Mouse (Mus musculus): ENCODE results near the gene Pabpn1. TPM values are rescaled to one million over a fixed set of nuclear protein-coding genes. Genes with fewer than 3 reads are reported as not detected.

Gene Pabpn1
- polyA plus RNA-seq, 1 experiment, result 219 TPM

GRCm38 (mm10) chr14:54913343-54913742 lies 21.0 kb downstream of the Pabpn1 start:
- Histone ChIP-seq H3K27ac (ENCODE audit: control insufficient read depth, insufficient read depth, low read length) (no peak overlapping the region), H3K36me3 (ENCODE audit: control insufficient read depth, insufficient read depth, low read length) (no peaks in the 10 kb centered on the region), H3K4me1 (replicated peaks; ENCODE audit: control insufficient read depth, insufficient read depth, low read length) (peaks cover 5% of the 10 kb centered on the region; the same call in 1 of the 2 replicates), H3K27me3 (ENCODE audit: control insufficient read depth, insufficient read depth, low read length) (no peaks in the 10 kb centered on the region), H3K4me3 (ENCODE audit: control insufficient read depth, insufficient read depth, low read length) (no peak overlapping the region)
- no peak for DNase-seq
- TF ChIP-seq CTCF (IDR thresholded peaks at IDR 0.05; ENCODE audit: borderline replicate concordance, control insufficient read depth, extremely low read depth, insufficient read depth, low read length, poor library complexity) (no peak), POLR2A (IDR thresholded peaks at IDR 0.05; ENCODE audit: control insufficient read depth, extremely low read depth, insufficient read depth, low read length, poor library complexity) (no peak)
- 23% methylated on average over 10 of the region's 10 CpGs for WGBS

- Histone ChIP-seq H3K4me1 (replicated peaks; ENCODE audit: control insufficient read depth, insufficient read depth, low read length) (no peaks in the 10 kb centered on the region), H3K27me3 (ENCODE audit: control insufficient read depth, insufficient read depth, low read length) (no peaks in the 10 kb centered on the region), H3K36me3 (ENCODE audit: control insufficient read depth, insufficient read depth, low read length) (no peaks in the 10 kb centered on the region), H3K27ac (ENCODE audit: control insufficient read depth, insufficient read depth, low read length) (no peak overlapping the region), H3K4me3 (ENCODE audit: control insufficient read depth, insufficient read depth, low read length) (no peak overlapping the region)
- no peak for DNase-seq
- TF ChIP-seq POLR2A (IDR thresholded peaks at IDR 0.05; ENCODE audit: control insufficient read depth, extremely low read depth, insufficient read depth, low read length, poor library complexity), result no peak
- no peak for TF ChIP-seq CTCF (IDR thresholded peaks at IDR 0.05; ENCODE audit: borderline replicate concordance, control insufficient read depth, extremely low read depth, insufficient read depth, low read length, poor library complexity)
- WGBS, result 93% methylated on average over 16 of the region's 16 CpGs
These were observed 27.9 kb downstream of the Pabpn1 start for GRCm38 (mm10) chr14:54920076-54920685.

GRCm38 (mm10) chr14:54924641-54925348 lies 32.5 kb downstream of the Pabpn1 start:
- H3K27me3 ChIP-seq (ENCODE audit: control insufficient read depth, insufficient read depth, low read length), result peaks cover 10% of the 10 kb centered on the region
- DNase-seq, result no peak
- no peaks in the 10 kb centered on the region for H3K36me3 ChIP-seq (ENCODE audit: control insufficient read depth, insufficient read depth, low read length)
- no peak overlapping the region for H3K27ac ChIP-seq (ENCODE audit: control insufficient read depth, insufficient read depth, low read length)
- WGBS, result 89% methylated on average over 7 of the region's 7 CpGs
- no peak for TF ChIP-seq CTCF (IDR thresholded peaks at IDR 0.05; ENCODE audit: borderline replicate concordance, control insufficient read depth, extremely low read depth, insufficient read depth, low read length, poor library complexity)
- no peak for TF ChIP-seq POLR2A (IDR thresholded peaks at IDR 0.05; ENCODE audit: control insufficient read depth, extremely low read depth, insufficient read depth, low read length, poor library complexity)
- no peak overlapping the region for H3K4me3 ChIP-seq (ENCODE audit: control insufficient read depth, insufficient read depth, low read length)
- H3K4me1 ChIP-seq (replicated peaks; ENCODE audit: control insufficient read depth, insufficient read depth, low read length), result no peaks in the 10 kb centered on the region

GRCm38 (mm10) chr14:54925349-54926342 lies 33.3 kb downstream of the Pabpn1 start, which contains the start of gene Efs:
Efs (minus strand) TSS chr14:54926126.
- H3K27ac ChIP-seq (ENCODE audit: control insufficient read depth, insufficient read depth, low read length), result peak within 1 kb of the TSS; percentile 4; the same call in 1 of the 2 replicates
- peak within 1 kb of the TSS; percentile 11 for H3K4me3 ChIP-seq (ENCODE audit: control insufficient read depth, insufficient read depth, low read length)
- DNase-seq, result no peak
- TF ChIP-seq POLR2A (IDR thresholded peaks at IDR 0.05; ENCODE audit: control insufficient read depth, extremely low read depth, insufficient read depth, low read length, poor library complexity), result no peak
- no peak for TF ChIP-seq CTCF (IDR thresholded peaks at IDR 0.05; ENCODE audit: borderline replicate concordance, control insufficient read depth, extremely low read depth, insufficient read depth, low read length, poor library complexity)
- 15% methylated on average over 57 of the region's 57 CpGs for WGBS
- H3K27me3 ChIP-seq (ENCODE audit: control insufficient read depth, insufficient read depth, low read length), result peaks cover 10% of the 10 kb centered on the region
- H3K4me1 ChIP-seq (replicated peaks; ENCODE audit: control insufficient read depth, insufficient read depth, low read length), result no peaks in the 10 kb centered on the region
- no peaks in the 10 kb centered on the region for H3K36me3 ChIP-seq (ENCODE audit: control insufficient read depth, insufficient read depth, low read length)

- H3K27ac ChIP-seq (ENCODE audit: control insufficient read depth, insufficient read depth, low read length), result no peak overlapping the region
- no peaks in the 10 kb centered on the region for H3K4me1 ChIP-seq (replicated peaks; ENCODE audit: control insufficient read depth, insufficient read depth, low read length)
- H3K27me3 ChIP-seq (ENCODE audit: control insufficient read depth, insufficient read depth, low read length), result peaks cover 10% of the 10 kb centered on the region
- no peaks in the 10 kb centered on the region for H3K36me3 ChIP-seq (ENCODE audit: control insufficient read depth, insufficient read depth, low read length)
- 4% methylated on average over 56 of the region's 58 CpGs for WGBS
- no peak for DNase-seq
- H3K4me3 ChIP-seq (ENCODE audit: control insufficient read depth, insufficient read depth, low read length), result peak overlapping the region; percentile 11
- no peak for TF ChIP-seq POLR2A (IDR thresholded peaks at IDR 0.05; ENCODE audit: control insufficient read depth, extremely low read depth, insufficient read depth, low read length, poor library complexity)
- no peak for TF ChIP-seq CTCF (IDR thresholded peaks at IDR 0.05; ENCODE audit: borderline replicate concordance, control insufficient read depth, extremely low read depth, insufficient read depth, low read length, poor library complexity)
These were observed 34.3 kb downstream of the Pabpn1 start for GRCm38 (mm10) chr14:54926401-54927158.

Measured in thymus, adult 2 months (tissue).